Mouse (Mus musculus) thymus, postnatal 0 days (tissue): ENCODE data around the gene Max. TPM values are rescaled to one million over a fixed set of nuclear protein-coding genes. Genes with fewer than 3 reads are reported as not detected.

ENCODE experiments used
- DNase-seq: peaks from one replicate; pipeline ENCODE4 v3.0.0-alpha.2; 2015; ENCODE audit warnings: low spot score
- polyA plus RNA-seq: library from polyadenylated mRNA; unstranded; fragments of >200 nt; fragmentation: Nextera tagmentation; extraction: Ambion mirVana; gene quantifications from 2 replicates; pipeline ENCODE4 v1.2.1, GENCODE M21; 2015

Max gene
- polyA plus RNA-seq = 18.7 and 20.9 TPM in 2 replicates

GRCm38 (mm10) chr12:76961932-76962891 lies at the start of gene Max:
Max (minus strand) TSS chr12:76962201.
- peak; percentile 99 for DNase-seq

GRCm38 (mm10) chr12:77011092-77011720 lies 49.2 kb upstream of the Max start:
- no peak for DNase-seq

- DNase-seq = peak; percentile 79
Observed at GRCm38 (mm10) chr12:77009202-77010030, 47.4 kb upstream of the Max start.

- no peak for DNase-seq
Observed at GRCm38 (mm10) chr12:77004893-77005292, 42.9 kb upstream of the Max start.

- no peak for DNase-seq
Observed at GRCm38 (mm10) chr12:77002551-77003228, 40.7 kb upstream of the Max start.

- no peak for DNase-seq
Observed at GRCm38 (mm10) chr12:77001312-77001711, 39.3 kb upstream of the Max start.

- no peak for DNase-seq
Observed at GRCm38 (mm10) chr12:77000705-77001284, 38.8 kb upstream of the Max start.

GRCm38 (mm10) chr12:77000096-77000704 lies 38.2 kb upstream of the Max start:
- DNase-seq = peak; percentile 82

GRCm38 (mm10) chr12:76994766-76995165 lies 32.8 kb upstream of the Max start:
- no peak for DNase-seq

- no peak for DNase-seq
Observed at GRCm38 (mm10) chr12:76992891-76993529, 31.0 kb upstream of the Max start.

- no peak for DNase-seq
Observed at GRCm38 (mm10) chr12:76982818-76983471, 20.9 kb upstream of the Max start.

GRCm38 (mm10) chr12:76979530-76979929 lies 17.5 kb upstream of the Max start:
- no peak for DNase-seq

- DNase-seq = no peak
Observed at GRCm38 (mm10) chr12:76972669-76973068, 10.7 kb upstream of the Max start.

GRCm38 (mm10) chr12:76972241-76972640 lies 10.2 kb upstream of the Max start:
- DNase-seq = no peak

- DNase-seq = no peak
Observed at GRCm38 (mm10) chr12:76971642-76972221, 9.7 kb upstream of the Max start.

GRCm38 (mm10) chr12:76965876-76966275 lies 3.9 kb upstream of the Max start:
- no peak for DNase-seq

GRCm38 (mm10) chr12:76965089-76965488 lies 3.1 kb upstream of the Max start:
- no peak for DNase-seq

- DNase-seq = no peak
Observed at GRCm38 (mm10) chr12:76961052-76961931, 709 bp downstream of the Max start.
